Mouse (Mus musculus) kidney, embryonic 16.5 days (tissue): ENCODE data around the gene Syne3. TPM values are rescaled to one million over a fixed set of nuclear protein-coding genes. Genes with fewer than 3 reads are reported as not detected.

Experiments
- ATAC-seq: fragments of 200-750 bp; cut with Nextera tagmentation; 2 replicates; pipeline ENCODE4 v1.8.0; 2017; ENCODE audit warnings: moderate TSS enrichment; ENCODE audit not compliant: low FRiP score, low TSS enrichment
- H3K27ac ChIP-seq: fragments of 300-500 bp; sonication (generic); 2 replicates; pipeline ENCODE4 v1.5.1; 2014; ENCODE audit warnings: low read length
- H3K27me3 ChIP-seq: fragments of 300-500 bp; sonication (generic); 2 replicates; pipeline ENCODE4 v1.6.1; 2014; ENCODE audit warnings: low read length, control low read depth, mixed read lengths; ENCODE audit not compliant: insufficient read depth
- H3K36me3 ChIP-seq: fragments of 300-500 bp; sonication (generic); 2 replicates; pipeline ENCODE4 v1.6.1; 2014; ENCODE audit warnings: low read length, control low read depth, mixed read lengths; ENCODE audit not compliant: insufficient read depth
- H3K4me1 ChIP-seq: fragments of 300-500 bp; sonication (generic); 2 replicates; pipeline ENCODE4 v1.6.1; 2014; ENCODE audit warnings: low read length, control low read depth, mixed read lengths; ENCODE audit not compliant: insufficient read depth
- H3K4me2 ChIP-seq: fragments of 300-500 bp; sonication (generic); replicated peaks from 2 replicates; pipeline ENCODE4 v1.6.1; 2014; ENCODE audit warnings: low read depth, low read length
- H3K4me3 ChIP-seq: fragments of 300-500 bp; sonication (generic); 2 replicates; pipeline ENCODE4 v1.5.1; 2014; ENCODE audit warnings: mild to moderate bottlenecking, low read length
- H3K9ac ChIP-seq: fragments of 300-500 bp; sonication (generic); replicated peaks from 2 replicates; pipeline ENCODE4 v1.6.1; 2014; ENCODE audit warnings: low read length
- H3K9me3 ChIP-seq: fragments of 300-500 bp; sonication (generic); 2 replicates; pipeline ENCODE4 v1.6.1; 2016; ENCODE audit warnings: low read length, control low read depth
- WGBS: fragments of 180-500 bp; shearing (Covaris S2); extraction: QIAGEN DNeasy Blood & Tissue Kit; methylation state at CpG from one replicate; pipeline ENCODE4 v1.1.7; 2014; 5-methylcytosine and 5-hydroxymethylcytosine counted together
- polyA plus RNA-seq: library from polyadenylated mRNA; unstranded; fragments of >200 nt; fragmentation: Nextera tagmentation; extraction: Ambion mirVana; gene quantifications from 2 replicates; pipeline ENCODE4 v1.2.1, GENCODE M21; 2015

Syne3 gene
- polyA plus RNA-seq, 1 experiment from 2014 or later: 0.51 TPM

DNA sequence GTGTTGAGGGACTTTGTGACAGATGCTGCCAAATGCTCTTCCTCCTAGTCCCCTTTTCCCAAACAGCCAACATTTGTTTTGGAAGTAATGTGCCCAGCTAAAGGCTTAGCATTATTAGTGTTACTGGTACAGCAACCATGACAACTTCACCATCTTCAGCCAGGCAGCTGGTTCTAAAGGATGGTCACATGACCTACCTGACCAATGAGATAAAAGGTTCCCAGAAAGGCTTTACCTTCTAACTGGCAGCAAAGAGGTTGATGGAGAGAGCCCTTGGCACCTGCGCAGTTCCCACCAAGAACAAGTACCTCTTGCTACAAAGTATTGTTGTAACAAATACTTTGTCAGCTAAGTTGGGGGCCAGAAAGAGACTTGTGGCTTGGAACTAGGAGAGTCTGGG is 52.4 kb downstream of the Syne3 start:
- no peaks in the 10 kb centered on the region for H3K36me3 ChIP-seq
- no peaks in the 10 kb centered on the region for H3K9me3 ChIP-seq
- WGBS: 92% methylated on average over 1 of the region's 1 CpGs
- ATAC-seq: no peak
- no peak overlapping the region for H3K4me2 ChIP-seq
- H3K4me3 ChIP-seq: no peak overlapping the region
- no peak overlapping the region for H3K27ac ChIP-seq
- H3K9ac ChIP-seq: no peak overlapping the region
- H3K4me1 ChIP-seq: peaks cover 4% of the 10 kb centered on the region; the same call in 1 of the 2 replicates
- H3K27me3 ChIP-seq: no peaks in the 10 kb centered on the region

DNA sequence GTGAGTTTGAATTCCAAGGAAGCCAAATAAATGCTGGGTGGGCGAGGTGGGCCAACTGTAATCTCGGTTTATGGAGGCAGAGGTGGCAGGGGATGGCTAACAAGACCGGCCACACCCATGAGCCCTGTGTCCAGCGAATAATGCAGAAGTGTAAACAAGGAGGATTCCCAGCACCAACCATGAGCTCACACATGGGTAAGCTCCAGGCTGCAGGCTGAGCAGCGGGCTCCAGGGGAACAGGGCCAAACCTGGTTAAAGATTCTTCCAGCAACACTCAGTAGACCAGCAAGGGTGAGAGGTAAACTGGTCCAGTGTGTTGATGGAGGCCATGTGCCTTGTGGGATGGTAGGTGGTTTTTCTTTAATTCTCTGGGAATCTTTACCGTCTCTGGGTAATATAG is 53.2 kb downstream of the Syne3 start:
- H3K9me3 ChIP-seq: no peaks in the 10 kb centered on the region
- no peak overlapping the region for H3K9ac ChIP-seq
- H3K27me3 ChIP-seq: no peaks in the 10 kb centered on the region
- no peak overlapping the region for H3K4me2 ChIP-seq
- ATAC-seq: no peak
- no peak overlapping the region for H3K27ac ChIP-seq
- H3K4me3 ChIP-seq: no peak overlapping the region
- H3K4me1 ChIP-seq: peaks cover 4% of the 10 kb centered on the region; the same call in 1 of the 2 replicates
- H3K36me3 ChIP-seq: no peaks in the 10 kb centered on the region
- 73% methylated on average over 6 of the region's 6 CpGs for WGBS

DNA sequence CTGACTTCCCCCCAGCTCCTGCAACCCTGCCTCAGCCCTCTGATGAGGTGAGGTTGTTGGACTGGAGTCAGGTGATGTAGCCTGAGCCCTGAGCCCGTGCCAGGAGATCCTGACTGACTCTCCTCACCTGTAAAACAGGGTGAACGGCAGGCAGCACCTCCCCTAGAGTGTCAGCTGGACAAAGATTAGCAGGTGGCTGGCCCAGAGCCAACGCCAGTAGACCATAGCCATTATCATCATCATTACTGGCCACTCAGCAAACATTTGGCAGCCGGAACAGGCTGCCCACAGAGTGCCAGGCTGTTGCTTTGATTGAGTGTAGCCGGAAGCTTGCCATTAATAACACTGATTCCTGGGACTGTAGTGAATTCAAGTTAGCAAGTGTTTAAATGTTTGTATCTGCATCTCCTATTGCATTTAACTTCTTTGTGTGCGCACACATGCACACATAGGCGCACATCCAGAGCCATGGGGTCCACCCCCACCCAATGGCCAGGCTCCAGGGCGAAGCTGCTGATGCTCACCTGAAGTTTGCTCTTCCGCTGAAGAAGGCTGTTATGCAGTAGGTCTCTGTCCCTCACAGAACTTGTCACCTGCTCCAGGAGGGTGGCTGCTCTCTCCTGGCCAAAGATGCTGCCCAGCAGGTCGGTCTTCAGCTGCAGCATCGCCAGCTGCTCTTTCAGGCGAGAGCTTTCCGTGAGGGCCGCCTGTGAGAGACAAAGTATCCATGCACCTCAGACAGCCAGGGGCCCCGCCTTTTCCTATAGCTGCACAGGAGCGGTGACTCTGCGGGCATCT is 54.4 kb downstream of the Syne3 start:
- Histone ChIP-seq H3K9ac (no peak overlapping the region), H3K27me3 (no peaks in the 10 kb centered on the region), H3K36me3 (no peaks in the 10 kb centered on the region), H3K4me3 (no peak overlapping the region), H3K4me2 (no peak overlapping the region), H3K4me1 (peaks cover 2% of the 10 kb centered on the region; the same call in 1 of the 2 replicates), H3K27ac (no peak overlapping the region), H3K9me3 (no peaks in the 10 kb centered on the region)
- WGBS: 58% methylated on average over 17 of the region's 17 CpGs
- ATAC-seq: peak; percentile 64; the same call in 1 of the 2 replicates

DNA sequence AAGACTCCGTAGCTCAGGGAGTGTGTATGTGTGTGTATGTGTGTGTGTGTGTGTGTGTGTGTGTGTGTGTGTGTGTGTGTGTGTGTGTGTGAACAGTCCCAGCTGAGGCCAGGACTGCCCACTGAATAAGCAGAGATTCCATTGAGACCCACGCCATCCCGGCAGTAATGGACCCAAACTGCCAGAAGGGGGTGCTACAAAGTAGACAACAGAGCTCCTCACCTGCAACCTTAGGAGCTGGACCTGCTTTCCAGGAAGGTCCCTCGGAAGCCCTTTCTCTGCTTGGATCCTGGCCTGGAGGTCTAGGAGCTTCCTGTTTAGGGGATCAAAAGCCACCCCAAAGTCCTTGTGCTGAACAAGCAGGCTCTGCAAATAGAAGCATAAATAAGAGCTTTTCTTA is 55.7 kb downstream of the Syne3 start:
- Histone ChIP-seq H3K4me3 (no peak overlapping the region), H3K36me3 (no peaks in the 10 kb centered on the region)
- 0 out of 2 replicates have a peak, but pooled peaks have one; percentile 26 for ATAC-seq

DNA sequence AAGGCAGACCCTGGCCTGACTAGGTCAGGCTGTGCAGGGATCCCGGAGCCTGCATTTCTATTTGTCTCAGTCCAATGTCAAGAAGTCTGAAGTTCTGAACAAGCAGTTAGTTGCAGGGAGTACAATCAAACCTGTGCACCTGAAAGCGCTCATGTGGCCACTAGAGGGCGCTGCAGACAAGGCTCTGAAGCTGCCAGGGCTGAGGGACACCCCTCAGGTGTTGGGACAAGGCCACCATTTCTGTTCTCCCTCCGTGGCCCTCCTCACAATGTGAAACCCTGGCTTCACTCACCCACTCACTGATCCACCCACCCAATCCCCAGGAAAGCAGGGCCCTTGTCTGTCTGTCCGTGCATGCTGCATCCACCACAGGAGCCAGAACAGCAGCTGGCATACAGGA is 57.2 kb downstream of the Syne3 start:
- Histone ChIP-seq H3K36me3 (no peaks in the 10 kb centered on the region), H3K4me2 (no peak overlapping the region), H3K27ac (no peak overlapping the region), H3K4me1 (peaks cover 2% of the 10 kb centered on the region; the same call in 1 of the 2 replicates), H3K27me3 (no peaks in the 10 kb centered on the region), H3K4me3 (no peak overlapping the region), H3K9me3 (no peaks in the 10 kb centered on the region), H3K9ac (no peak overlapping the region)
- 9% methylated on average over 5 of the region's 5 CpGs for WGBS
- ATAC-seq: 0 out of 2 replicates have a peak, but pooled peaks have one; percentile 72

More for the DNA sequence above, 55.7 kb downstream of the Syne3 start:
- WGBS: 16% methylated on average over 4 of the region's 4 CpGs
- no peaks in the 10 kb centered on the region for H3K9me3 ChIP-seq
- H3K4me1 ChIP-seq: peaks cover 2% of the 10 kb centered on the region; the same call in 1 of the 2 replicates
- H3K4me2 ChIP-seq: no peak overlapping the region
- H3K9ac ChIP-seq: no peak overlapping the region
- H3K27ac ChIP-seq: no peak overlapping the region
- no peaks in the 10 kb centered on the region for H3K27me3 ChIP-seq

DNA sequence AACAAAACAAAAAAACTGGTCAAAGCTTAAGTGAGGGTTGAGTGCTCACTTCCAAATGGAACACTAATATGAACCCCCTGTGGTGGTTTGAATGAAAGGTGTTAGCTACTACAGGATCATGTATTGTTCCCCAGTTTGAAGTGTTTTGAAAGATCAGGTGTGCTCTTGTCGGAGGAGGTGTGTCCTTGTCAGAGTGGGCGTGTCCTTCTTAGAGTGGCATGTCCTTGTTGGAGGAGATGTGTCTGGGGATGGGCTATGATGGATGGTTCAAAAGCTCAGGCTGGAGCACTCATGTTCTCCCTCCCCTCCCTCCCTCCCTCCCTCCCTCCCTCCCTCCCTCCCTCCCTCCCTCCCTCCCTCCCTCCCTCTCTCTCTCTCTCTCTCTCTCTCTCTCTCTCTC is 61.7 kb downstream of the Syne3 start:
- Histone ChIP-seq H3K36me3 (peaks cover 4% of the 10 kb centered on the region; the same call in 1 of the 2 replicates), H3K4me3 (no peak overlapping the region), H3K4me1 (no peaks in the 10 kb centered on the region), H3K27me3 (no peaks in the 10 kb centered on the region), H3K27ac (no peak overlapping the region), H3K9me3 (peaks cover 3% of the 10 kb centered on the region; the same call in 1 of the 2 replicates), H3K4me2 (no peak overlapping the region), H3K9ac (no peak overlapping the region)
- ATAC-seq: no peak
- 72% methylated on average over 2 of the region's 2 CpGs for WGBS

DNA sequence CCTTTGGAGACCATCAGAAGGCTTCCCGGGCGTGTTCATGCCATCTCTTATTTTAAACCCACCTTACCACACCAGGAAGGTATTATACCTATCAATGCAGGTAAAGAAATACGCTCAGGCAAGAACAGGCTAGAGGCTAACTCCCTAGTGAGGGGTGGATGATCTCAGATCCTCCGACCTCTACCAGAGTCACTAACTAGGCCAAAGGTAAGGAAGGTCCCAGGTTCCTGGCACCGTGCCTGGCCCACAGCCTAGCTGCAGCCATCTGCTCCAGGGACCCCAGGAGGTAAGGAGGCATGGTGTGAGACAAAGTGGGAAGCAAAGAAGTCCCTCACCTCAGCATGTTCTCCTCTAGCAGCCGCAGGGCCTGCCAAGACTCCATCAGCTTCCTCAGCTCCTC is 63.4 kb downstream of the Syne3 start:
- Histone ChIP-seq H3K27ac (no peak overlapping the region), H3K4me2 (no peak overlapping the region), H3K9me3 (peaks cover 3% of the 10 kb centered on the region; the same call in 1 of the 2 replicates), H3K9ac (no peak overlapping the region), H3K4me1 (no peaks in the 10 kb centered on the region), H3K36me3 (peaks cover 4% of the 10 kb centered on the region; the same call in 1 of the 2 replicates), H3K4me3 (no peak overlapping the region), H3K27me3 (no peaks in the 10 kb centered on the region)
- no peak for ATAC-seq
- 91% methylated on average over 6 of the region's 6 CpGs for WGBS

DNA sequence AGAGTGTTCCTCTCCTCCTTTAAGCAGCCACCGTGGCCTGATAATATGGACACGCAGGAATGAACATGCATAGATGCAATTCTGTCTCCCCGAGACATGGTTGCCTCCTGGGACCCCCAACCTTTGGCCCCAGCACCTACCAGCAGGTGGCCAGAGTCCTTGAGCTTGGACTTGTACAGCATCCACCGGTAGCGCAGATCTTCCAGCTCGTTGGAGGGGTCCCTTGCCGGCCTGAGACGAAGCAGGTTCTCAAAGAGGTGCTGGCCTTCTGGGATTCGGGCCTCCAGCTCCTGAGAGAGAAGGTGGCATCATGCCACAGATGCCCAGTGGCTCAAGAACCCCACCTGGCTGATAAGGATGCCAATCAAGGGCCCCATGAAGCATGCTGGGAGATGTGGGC is 69.1 kb downstream of the Syne3 start:
- no peaks in the 10 kb centered on the region for H3K27me3 ChIP-seq
- no peak overlapping the region for H3K9ac ChIP-seq
- H3K27ac ChIP-seq: no peak overlapping the region
- no peaks in the 10 kb centered on the region; the same call in 1 of the 2 replicates for H3K4me1 ChIP-seq
- 85% methylated on average over 9 of the region's 9 CpGs for WGBS
- ATAC-seq: no peak
- H3K4me3 ChIP-seq: no peak overlapping the region
- no peak overlapping the region for H3K4me2 ChIP-seq
- H3K9me3 ChIP-seq: peaks cover 9% of the 10 kb centered on the region
- peaks cover 4% of the 10 kb centered on the region; the same call in 1 of the 2 replicates for H3K36me3 ChIP-seq

DNA sequence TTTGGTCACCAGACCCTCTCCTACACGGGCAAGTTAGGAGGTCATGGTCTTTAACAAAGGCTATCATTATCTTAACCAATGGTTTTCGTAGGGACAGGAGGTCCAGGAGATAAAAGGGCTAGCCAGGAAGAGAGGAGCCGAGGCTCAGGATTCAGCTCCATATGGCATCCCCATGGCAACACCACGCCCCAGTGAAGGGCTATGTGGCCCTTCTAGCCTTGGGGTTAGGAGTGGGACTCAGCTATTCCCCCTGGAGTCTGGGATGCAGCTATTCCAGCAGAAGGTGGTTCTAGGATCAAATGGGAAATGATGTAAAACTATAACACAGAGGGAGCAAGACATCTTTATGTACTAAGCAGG is 69.6 kb downstream of the Syne3 start:
- ATAC-seq: peak; percentile 30; the same call in 1 of the 2 replicates
- H3K9me3 ChIP-seq: peaks cover 7% of the 10 kb centered on the region
- WGBS: 8% methylated on average over 4 of the region's 4 CpGs

More for the DNA sequence above, 69.6 kb downstream of the Syne3 start:
- H3K9ac ChIP-seq: no peak overlapping the region
- H3K4me2 ChIP-seq: no peak overlapping the region
- H3K27me3 ChIP-seq: no peaks in the 10 kb centered on the region
- H3K27ac ChIP-seq: no peak overlapping the region
- H3K4me3 ChIP-seq: no peak overlapping the region
- H3K4me1 ChIP-seq: no peaks in the 10 kb centered on the region; the same call in 1 of the 2 replicates
- H3K36me3 ChIP-seq: peaks cover 4% of the 10 kb centered on the region; the same call in 1 of the 2 replicates
